Mouse (Mus musculus) E14TG2a.4 (cell line): ENCODE data around the gene Sephs1.

Experiments used
- CTCF ChIP-seq: conservative IDR thresholded peaks from 2 replicates; pipeline ENCODE4 v1.5.1; 2014; ENCODE audit warnings: low read length
- POU5F1 ChIP-seq: IDR thresholded peaks from 2 replicates; pipeline ENCODE4 v1.6.1; 2014; ENCODE audit warnings: low read length, borderline replicate concordance

DNA sequence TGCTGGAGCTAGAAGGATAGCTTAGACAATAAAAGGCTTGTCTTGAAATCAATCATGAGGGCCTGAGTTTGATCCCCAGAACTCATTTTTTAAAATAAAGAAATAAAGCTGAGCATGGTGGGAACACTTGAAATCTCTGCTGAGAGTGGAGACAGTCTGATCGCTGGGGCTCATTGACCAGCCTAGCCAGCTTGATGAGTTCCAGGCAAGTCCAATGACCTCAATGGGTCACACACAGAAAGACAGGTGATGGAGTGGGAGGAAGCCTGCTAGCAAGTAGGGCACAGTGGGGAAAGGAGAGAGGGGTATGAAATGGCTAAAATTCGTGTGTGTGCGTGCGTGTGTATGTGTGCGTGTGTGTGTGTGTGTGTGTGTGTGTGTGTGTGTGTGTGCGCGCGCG is 53.2 kb downstream of the Sephs1 start:
- no peak for TF ChIP-seq CTCF
- TF ChIP-seq POU5F1, result no peak
